Mouse (Mus musculus): Measurements from ENCODE around the gene Cfap58. TPM values are rescaled to one million over a fixed set of nuclear protein-coding genes. Genes with fewer than 3 reads are reported as not detected.

Gene Cfap58
- total RNA-seq, 2 experiments from 2014 or later, result not detected

DNA sequence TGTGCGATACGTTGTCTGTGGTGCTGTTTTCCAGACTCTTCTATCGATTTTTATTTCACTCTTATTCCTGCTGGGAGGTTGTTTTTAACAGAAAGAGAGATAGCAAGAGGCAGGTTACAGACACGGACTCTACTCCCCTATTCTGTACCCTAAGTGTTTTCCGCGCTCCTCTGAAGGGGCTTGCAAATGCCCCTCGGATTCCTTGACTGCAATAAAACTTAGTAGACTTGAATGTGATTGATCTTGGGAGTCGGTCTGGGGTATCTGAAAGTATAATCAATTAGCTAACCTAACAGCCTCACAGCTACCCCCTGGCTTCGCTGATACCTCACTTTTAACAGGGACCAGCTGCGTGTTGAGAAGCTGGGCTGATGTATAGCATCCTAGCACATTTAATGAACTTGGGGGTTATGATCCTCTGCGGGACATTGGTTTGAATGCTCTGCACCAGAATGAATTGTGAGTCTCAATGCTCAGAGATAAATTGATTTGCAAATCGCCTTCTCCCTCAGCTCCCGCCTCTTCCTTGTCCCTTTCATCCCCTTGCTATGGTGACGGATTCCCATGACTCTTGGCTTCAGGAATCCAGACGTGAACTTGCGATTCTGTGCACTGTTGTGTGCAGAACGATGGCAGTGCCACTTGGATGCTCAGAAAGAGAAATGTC lies 31.7 kb downstream of the Cfap58 start:
- ATAC-seq (ENCODE audit: poor library complexity, severe bottlenecking), result no peak

DNA sequence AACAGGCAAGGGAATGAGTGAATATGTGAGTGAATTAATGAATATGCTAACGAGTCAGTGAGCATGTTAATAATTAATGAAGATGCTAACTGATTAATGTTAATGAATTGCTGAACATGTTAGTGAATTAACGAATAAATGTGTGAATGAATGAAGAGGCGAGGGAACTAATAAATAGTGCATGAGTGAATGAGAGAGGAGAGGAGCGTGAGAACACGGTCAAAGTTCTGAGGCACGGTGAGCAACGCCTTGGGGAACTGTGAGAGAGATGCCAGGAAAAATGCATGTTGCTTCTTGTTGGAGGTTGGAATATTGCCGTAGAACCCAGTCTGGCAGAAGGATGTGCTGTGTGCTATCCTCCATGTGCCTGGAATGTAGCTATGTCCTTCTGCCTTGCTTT lies 33.6 kb downstream of the Cfap58 start:
- ATAC-seq (ENCODE audit: poor library complexity, severe bottlenecking), result no peak

DNA sequence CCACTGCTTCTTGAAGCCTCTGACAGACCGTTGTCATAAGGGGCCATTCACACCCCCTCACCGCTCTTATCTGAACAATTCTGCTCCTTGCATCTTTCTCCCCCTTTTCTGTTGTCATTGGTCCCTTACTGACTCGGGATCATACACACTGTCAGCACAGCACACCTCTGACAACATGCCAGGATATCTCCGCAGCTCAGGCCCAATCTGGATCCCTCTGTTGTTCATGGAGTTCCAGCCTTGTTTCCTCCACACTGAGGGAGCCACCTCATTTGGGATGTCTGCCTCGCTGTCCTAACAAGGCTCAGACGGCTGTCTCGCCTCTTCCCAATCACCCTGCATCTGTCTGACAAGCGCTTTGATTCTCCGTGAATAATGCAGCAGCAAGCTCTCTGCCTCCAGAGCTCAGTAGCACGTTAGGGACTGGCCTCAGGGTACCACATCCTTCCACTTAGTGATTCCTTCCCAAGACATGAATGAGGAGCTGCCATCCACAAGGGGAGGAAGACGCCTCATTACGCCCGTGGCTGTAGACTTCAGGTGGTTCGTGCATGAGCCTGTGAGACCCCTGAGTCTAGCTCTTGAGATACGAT lies 40.7 kb downstream of the Cfap58 start:
- no peak for ATAC-seq (ENCODE audit: poor library complexity, severe bottlenecking)

DNA sequence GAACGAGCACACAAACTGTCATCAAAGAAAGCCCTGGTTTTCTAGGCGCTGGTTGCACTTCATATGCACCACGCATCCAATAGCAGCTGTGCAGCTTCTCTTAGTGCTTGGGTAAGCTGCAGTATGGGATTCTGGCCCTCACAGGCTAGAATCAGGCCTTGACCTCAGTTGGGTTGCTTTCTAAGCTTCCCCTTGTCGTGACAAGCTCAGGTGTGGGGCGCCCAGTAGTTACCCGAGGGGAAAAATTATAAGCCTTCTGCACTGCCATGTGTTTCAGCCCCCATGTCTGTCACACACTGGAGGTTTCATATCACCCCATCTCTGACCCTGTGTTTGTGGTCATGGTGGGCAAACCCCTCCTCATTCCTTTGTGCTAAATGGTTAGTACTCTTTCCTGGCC lies 42.0 kb downstream of the Cfap58 start:
- ATAC-seq (ENCODE audit: poor library complexity, severe bottlenecking), result no peak

DNA sequence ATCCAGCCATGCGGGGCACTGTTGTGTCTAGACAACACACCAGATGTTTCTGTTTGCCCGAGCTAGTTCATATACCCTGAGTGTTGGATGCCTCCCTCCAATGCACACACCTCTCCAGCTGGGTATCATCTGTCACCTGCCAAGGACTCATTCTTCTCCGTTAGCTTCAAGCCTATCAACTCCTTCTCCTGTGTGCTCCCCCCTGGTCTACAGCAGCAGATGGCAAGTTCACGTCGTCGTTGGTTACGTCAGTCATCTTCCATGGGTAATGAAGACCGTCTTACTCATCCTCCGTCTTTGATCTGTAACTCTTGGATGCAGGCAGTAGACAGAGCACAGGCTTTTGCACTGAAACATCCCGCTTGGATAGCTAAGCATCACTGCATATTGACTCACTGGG lies 42.8 kb downstream of the Cfap58 start:
- ATAC-seq (ENCODE audit: poor library complexity, severe bottlenecking), result no peak

DNA sequence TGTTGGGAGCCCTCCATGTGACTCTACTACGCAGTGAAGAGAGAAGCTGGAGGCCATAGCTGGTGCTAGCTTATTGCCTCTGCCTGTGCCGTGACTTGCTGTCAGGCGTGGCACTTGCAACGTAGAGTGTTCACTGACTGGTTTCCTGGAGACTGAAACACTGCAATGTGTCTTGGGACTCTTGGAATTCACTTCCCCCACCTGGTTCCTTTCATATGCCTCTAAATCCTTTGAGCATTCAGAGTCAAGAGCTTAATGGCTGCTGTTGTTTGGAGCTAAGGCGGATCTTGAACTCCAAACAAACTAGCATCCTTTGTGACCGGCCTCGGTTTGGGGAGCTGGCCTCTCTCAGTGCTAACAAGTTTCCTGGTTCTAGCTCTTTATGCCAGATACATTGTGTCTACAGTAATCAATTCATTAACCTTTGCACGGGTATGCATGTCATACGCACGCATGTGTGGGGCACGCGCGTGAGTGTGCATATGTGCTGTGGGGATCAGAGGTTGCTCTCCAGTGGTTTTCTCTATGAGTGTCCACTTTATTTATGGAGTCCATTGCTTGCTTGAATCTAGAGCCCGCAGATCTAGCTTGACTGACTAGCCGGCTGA lies 48.2 kb downstream of the Cfap58 start:
- ATAC-seq (ENCODE audit: poor library complexity, severe bottlenecking), result no peak

DNA sequence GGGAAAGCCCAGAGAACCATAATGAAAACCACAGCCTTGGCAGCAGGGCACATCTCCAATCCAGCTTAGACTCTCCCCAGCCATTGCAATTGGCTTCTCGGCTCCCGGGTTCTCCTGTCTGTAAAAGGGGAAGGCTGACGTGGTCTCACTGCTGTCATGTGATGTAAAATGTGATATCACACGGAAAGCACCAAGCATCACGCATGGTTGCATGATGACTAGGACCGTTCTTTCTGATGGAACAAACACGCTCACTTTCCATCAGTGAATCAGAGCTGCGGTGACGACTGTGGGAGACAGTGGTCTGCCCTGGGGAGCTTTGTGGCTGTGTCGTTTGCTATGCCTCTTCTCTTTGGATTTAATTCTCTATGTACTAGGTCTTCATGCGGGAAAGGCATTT lies 50.5 kb downstream of the Cfap58 start:
- ATAC-seq (ENCODE audit: poor library complexity, severe bottlenecking), result no peak

DNA sequence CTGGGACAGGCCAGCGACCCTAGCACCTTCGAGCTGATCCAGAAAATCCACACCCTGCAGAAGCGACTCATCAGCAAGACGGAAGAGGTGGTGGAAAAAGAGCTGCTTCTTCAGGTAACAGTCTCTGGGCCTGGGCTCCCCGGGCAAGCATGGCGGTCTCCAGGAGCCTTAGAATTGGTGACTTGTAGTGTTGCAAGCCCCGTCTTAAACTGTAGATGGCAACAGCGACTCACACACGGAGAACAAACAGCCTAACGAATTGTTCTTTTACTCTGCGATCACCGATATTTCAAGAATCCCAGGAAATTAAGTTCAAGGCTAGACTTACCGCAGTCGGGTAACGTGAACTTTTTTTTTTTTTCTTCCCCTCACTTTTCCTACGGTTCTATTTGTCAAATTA lies 51.0 kb downstream of the Cfap58 start:
- ATAC-seq (ENCODE audit: poor library complexity, severe bottlenecking), result no peak

DNA sequence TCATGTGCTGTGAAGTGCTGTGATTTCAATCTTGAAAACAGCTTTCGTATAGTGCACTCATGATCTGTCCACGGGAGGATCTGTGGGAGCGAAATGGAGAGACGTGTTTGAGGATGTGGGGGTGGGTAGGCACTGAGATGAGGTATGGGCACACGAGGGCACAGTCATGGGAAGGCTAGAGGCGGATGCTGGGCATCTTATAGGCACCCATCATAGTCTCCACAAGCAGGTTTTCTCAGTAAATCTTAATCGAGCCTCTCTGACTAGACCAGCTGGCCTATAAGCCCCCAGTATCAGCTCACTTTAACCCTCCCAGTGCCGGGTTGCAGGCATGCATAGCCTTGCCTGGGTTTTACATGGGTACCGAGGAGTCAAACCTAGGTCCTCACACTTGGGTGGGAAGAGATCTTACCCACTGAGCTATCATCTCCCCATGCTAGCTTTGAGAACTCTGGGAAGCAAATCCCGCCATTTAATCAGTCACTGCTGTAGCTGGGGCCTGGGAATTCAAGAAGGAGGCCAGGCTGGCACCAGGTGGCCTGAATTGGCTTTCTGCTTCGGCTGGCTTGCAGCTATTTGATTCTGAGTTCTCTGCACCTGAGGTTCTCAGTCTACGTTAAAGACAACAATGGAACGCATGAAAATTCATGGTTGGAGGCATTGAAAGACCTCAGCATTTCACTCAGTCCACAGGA lies 51.6 kb downstream of the Cfap58 start:
- ATAC-seq (ENCODE audit: poor library complexity, severe bottlenecking), result no peak

DNA sequence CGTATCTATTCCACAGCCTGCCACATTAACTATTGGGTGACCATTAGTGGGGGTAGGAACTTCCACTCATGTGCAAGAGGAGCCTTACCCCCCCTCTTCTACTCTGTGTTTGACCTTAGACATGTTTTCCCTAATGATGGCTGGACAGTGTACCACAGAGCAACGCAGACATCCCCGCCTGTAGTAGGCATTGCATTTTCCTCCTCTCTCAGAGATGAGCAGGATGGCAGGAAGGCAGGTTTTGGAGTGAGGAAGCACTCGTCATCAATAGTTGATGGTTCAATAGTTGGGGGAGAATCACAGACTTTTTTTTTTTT lies 52.1 kb downstream of the Cfap58 start:
- no peak for ATAC-seq (ENCODE audit: poor library complexity, severe bottlenecking)

DNA sequence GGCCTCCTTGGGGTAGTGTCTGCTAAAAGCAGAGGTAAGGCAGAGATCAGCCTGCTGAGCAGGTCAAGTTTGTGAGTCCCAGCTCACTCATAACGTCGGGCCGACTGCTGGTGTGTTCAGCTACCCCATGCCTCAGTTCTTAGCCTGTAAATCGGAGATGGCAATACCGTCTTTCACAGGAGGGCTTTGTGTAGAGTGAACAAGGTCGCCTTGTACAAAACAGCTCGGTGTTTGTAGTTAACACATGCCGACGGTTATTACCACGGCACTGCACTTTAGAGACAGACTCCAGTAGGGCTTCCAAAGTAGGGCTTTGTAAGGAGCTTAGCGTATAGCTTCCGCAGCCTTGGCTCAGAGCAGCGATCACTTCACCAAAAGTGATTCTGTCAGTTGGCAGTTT lies 63.8 kb downstream of the Cfap58 start:
- no peak for ATAC-seq (ENCODE audit: poor library complexity, severe bottlenecking)

DNA sequence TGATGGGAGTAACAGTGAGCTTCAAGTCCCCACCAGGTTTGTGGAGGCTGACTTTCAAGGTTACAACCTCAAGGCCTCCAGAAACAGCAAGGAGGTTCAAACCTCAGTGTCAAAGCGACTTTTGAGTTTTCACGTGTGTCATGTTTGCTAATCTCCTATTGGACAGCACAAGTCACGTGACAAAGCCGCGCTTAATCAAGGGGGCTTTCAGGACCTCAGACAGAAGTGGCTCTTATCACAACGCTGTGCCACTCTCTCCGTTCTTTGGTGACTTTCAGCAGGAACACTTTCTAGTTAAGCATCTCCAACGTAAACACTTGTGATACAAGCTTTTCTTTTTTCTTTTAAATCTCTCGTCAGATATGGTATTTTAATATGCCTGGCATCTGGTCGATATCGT lies 64.3 kb downstream of the Cfap58 start:
- no peak for ATAC-seq (ENCODE audit: poor library complexity, severe bottlenecking)

DNA sequence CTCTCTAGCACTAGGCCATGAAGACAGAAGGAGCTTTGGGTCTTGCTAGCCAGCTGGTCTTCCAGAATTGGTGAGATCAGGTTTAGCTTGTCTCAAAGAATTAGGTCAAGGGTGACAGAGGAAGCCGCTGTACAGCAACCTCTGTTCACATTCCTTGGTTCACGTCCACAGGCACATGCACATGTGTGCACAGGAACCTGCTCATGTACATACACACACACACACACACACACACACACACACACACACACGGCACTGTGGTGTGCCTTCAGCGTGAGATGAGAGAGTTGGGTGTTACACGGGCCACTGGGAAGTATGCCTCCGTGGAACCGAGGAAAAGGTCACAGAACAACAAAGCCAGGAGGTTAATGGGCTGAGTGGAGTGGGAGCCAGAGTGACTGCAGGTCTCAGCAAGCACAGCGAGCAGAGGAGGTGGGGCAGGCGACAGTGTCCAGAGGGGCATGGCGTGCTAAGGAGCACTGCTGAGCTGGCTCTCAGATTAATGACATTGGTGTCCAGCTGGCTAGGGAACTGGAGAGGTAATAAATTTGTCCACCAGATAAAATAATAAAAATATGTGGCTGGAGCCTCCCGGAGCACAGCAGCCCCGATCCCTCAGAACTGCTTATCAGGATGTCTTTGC lies 71.4 kb downstream of the Cfap58 start:
- no peak for ATAC-seq (ENCODE audit: poor library complexity, severe bottlenecking)

DNA sequence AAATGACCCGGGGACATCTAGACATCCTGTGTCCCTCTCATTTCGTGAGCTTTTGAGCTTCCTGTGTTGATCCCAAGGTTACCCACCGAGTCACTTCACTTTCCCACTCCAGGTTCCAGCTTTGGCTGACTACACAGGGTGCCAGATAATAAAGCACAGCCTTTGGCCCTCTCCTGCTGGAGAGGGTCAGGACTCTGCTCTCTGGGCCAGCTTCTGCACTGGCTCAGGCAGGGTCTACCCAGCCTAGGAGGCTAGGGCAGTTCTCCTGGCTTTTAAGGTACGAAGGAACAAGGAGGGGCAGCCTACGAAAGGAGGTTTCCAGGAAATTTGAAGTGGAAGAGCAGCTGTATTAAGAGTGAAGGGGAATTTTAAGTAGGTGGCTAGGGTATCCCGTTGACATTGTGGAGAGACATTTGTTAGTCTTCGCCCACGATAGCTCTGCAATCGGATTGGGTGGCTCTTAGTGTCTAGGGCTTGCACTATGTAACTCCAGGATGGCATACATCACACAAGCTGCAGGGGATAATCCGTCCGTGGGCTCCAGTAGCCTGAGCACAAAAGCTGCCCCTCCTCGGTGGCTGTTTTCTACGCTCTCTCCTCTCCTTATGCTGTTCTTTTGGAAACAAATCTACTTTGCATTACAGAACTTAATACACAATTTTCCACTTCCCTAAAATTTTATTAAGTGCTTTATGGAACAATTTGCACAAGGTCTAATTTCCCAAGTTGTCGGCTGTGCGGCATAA lies 72.3 kb downstream of the Cfap58 start:
- no peak for ATAC-seq (ENCODE audit: poor library complexity, severe bottlenecking)

DNA sequence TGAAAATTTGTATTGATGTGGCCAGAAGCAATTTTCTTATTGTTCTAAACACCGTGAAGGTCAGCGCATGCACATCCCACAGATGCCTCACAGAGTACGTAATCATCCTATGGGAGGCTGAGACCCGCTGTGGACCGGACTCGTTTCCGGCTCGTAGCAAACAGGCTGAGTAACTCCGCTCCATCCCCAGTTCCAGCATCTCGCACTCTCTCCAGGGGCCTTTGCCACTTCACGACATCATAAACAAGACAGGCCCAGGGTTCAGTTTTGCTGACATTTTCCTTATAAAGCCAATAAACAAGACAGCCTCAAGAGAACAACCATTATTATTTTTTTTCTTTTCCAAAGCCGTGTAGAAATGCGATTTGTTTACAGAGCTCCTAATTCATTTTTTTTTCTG lies 82.6 kb downstream of the Cfap58 start:
- no peak for ATAC-seq (ENCODE audit: poor library complexity, severe bottlenecking)

DNA sequence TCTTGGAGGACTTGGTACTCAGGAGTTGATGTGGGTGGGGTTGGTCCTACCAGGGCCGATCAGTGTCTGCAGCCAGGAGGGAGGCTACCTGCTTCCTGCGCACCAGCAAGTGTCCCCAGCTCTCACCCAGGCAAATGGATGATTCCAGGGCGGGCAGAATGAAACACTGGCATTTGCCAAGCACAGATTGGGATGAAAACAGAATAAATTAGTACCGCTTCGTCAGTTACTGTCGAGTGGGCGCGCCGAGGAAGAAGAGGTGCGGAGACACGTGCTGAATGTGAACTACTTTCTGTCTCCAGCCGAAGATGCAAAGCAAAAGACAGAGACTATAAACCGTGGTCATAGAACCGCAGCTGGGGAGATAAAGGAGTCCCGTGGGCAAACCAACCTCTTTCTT lies 84.0 kb downstream of the Cfap58 start:
- ATAC-seq (ENCODE audit: poor library complexity, severe bottlenecking), result no peak

DNA sequence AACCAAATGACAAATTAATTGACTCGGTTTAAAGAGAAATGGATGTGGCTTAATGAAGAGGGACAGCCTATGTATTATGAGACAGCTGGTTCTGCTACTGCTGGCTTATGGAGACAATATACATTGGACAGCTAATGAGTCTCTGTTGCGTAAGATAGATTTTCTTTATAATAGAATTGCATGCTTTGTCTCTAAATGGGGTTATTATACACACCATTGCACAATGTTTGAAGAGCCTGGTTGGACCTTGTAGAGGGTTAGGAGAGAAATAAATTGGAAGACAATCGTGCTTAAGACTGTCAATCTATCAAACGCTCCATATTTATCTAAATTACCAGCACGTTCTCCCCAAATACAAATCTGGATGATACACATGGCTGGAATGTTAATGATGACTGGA lies 85.3 kb downstream of the Cfap58 start:
- ATAC-seq (ENCODE audit: poor library complexity, severe bottlenecking), result no peak

DNA sequence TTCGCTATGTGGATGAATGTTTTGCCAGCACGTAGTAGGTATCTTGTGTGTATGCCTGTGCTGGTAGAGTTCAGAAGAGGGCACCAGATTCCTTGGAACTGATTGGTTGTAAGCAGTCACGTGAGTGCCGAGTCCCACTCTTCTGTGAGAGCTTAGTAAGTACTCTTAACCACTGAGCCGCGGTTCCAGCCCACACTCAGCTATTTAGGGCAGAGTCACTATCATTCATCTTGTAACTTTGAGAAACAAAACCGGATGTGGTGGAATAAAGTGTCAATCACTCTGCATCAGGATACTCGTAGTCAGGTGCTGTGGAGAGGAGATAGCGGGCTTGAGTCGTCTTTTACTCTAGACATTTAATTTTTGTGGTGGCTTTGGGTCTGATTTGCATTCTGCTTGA lies 86.3 kb downstream of the Cfap58 start:
- no peak for ATAC-seq (ENCODE audit: poor library complexity, severe bottlenecking)

DNA sequence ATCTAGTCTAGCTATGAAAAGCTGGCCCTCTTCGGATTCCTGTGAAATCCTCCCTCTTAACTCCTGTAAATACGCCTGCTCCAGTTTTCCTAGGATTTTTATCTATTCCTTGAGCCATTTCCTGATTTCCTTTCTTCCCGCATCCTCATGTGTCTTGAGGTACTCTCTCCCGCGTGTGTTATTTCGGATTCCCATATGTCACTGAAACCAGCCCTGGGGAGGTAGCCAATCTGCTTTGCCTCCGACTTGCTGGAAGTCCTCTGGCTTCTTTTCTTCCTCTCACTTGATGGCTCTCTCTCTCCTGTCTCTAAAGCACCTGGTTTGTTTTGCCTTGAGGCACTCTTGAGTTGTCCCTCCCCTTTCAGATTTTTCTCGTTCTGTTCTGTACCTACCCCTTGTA lies 87.9 kb downstream of the Cfap58 start:
- no peak for ATAC-seq (ENCODE audit: poor library complexity, severe bottlenecking)

DNA sequence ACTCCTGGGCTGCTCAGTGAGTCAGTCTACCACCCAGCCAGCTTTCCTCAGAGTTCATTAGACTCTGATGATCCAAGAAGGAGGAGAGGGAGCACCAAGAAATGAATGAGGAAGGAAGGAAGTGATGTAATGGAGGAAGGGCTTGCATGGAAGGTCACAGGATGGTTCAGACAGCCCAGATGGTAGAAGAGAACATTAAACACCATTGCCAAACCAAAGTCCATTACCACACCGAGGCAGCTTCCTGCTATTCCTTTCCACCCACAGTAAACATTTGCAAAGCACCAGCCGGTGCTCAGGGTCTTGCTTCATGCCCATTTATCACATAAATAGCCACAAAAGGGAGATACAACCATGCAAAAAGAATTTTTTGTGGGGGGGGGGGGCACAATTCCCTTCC lies 89.4 kb downstream of the Cfap58 start:
- no peak for ATAC-seq (ENCODE audit: poor library complexity, severe bottlenecking)

DNA sequence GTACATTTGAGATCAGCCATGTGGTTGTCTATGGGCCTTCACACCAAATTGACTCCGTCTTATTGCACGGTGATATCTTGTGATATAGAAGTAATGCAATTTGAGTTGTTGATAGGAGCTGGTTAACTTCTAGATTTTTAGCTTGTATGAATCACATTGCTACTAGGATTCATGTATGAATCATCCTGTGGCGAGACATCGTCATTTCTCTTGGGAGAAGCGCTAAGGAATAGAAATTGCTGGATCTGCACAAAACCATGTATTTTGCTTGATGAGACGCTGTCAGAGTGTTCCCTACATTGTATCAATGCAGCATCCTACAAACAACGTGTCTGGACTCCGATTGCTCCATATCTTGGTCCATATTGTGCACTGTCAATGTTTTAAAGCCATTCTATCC lies 102.1 kb downstream of the Cfap58 start:
- ATAC-seq (ENCODE audit: poor library complexity, severe bottlenecking), result no peak
